Mouse (Mus musculus): ENCODE data around the gene Lipk. TPM values are rescaled to one million over a fixed set of nuclear protein-coding genes. Genes with fewer than 3 reads are reported as not detected.

The Lipk gene
- total RNA-seq, 2 experiments from 2014 or later = not detected

Other genes starting within 250 kb of the Lipk start
- 0.72 and 3.4 TPM in 2 replicates for gene Lipo3, start 246.3 kb upstream of the Lipk start, total RNA-seq (2015; ENCODE audit: low replicate concordance)
- not detected in 2 replicates for gene Lipo3, start 246.3 kb upstream of the Lipk start, total RNA-seq (2017; ENCODE audit: low replicate concordance)
- gene Lipo1, start 220.8 kb upstream of the Lipk start, total RNA-seq (2015; ENCODE audit: low replicate concordance) = not detected in 2 replicates
- not detected in 2 replicates for gene Lipo1, start 220.8 kb upstream of the Lipk start, total RNA-seq (2017; ENCODE audit: low replicate concordance)
- not detected in 2 replicates for gene Lipf, start 47.1 kb upstream of the Lipk start, total RNA-seq (2015; ENCODE audit: low replicate concordance)
- gene Lipf, start 47.1 kb upstream of the Lipk start, total RNA-seq (2017; ENCODE audit: low replicate concordance) = not detected in 2 replicates
- gene Lipn, start 59.1 kb downstream of the Lipk start, total RNA-seq (2015; ENCODE audit: low replicate concordance) = not detected in 2 replicates
- not detected in 2 replicates for gene Lipn, start 59.1 kb downstream of the Lipk start, total RNA-seq (2017; ENCODE audit: low replicate concordance)
- not detected in 2 replicates for gene Lipm, start 92.6 kb downstream of the Lipk start, total RNA-seq (2015; ENCODE audit: low replicate concordance)
- gene Lipm, start 92.6 kb downstream of the Lipk start, total RNA-seq (2017; ENCODE audit: low replicate concordance) = not detected in 2 replicates
- 4.6 and 10.5 TPM in 2 replicates for gene Ankrd22, start 157.8 kb downstream of the Lipk start, total RNA-seq (2015; ENCODE audit: low replicate concordance)
- gene Ankrd22, start 157.8 kb downstream of the Lipk start, total RNA-seq (2017; ENCODE audit: low replicate concordance) = 1.3 TPM in 1 of 2 replicates, not detected in the other
- gene Stambpl1, start 183.9 kb downstream of the Lipk start, total RNA-seq (2015; ENCODE audit: low replicate concordance) = 9.2 and 21.3 TPM in 2 replicates
- gene Stambpl1, start 183.9 kb downstream of the Lipk start, total RNA-seq (2017; ENCODE audit: low replicate concordance) = 2.7 and 7.8 TPM in 2 replicates
- gene Acta2, start 247.3 kb downstream of the Lipk start, total RNA-seq (2015; ENCODE audit: low replicate concordance) = 1.4 TPM in 1 of 2 replicates, not detected in the other
- 0.77 TPM in 1 of 2 replicates, not detected in the other for gene Acta2, start 247.3 kb downstream of the Lipk start, total RNA-seq (2017; ENCODE audit: low replicate concordance)